Mouse (Mus musculus) naive thymus-derived CD4-positive, alpha-beta T cell, adult 5 months (primary cell): Measurements from ENCODE around the gene Pih1h3b. TPM values are rescaled to one million over a fixed set of nuclear protein-coding genes. Genes with fewer than 3 reads are reported as not detected.

Experiments
- polyA plus RNA-seq: library from polyadenylated mRNA; unstranded; fragments of 100-300 nt; shearing (Covaris generic); gene quantifications from one replicate; pipeline ENCODE4 v1.2.1, GENCODE M21; 2017

Pih1h3b gene
- not detected for polyA plus RNA-seq

GRCm38 (mm10) chrX:140062135-140062975, at the start of gene Pih1h3b, which contains the start of gene Nup62cl:
TSS of gene Pih1h3b (plus strand) at chrX:140062879.
TSS of gene Nup62cl (minus strand) at chrX:140062712.

Other genes with a start within 250 kb of the Pih1h3b start
- not detected for gene Morc4, start 191.2 kb upstream of the Pih1h3b start, polyA plus RNA-seq
- 10.3 TPM for gene Rbm41, start 64.3 kb upstream of the Pih1h3b start, polyA plus RNA-seq
- gene Nup62cl, start 167 bp upstream of the Pih1h3b start, polyA plus RNA-seq: not detected